ENCODE assay signal across 16 mouse cellular contexts in the genomic region with DNA sequence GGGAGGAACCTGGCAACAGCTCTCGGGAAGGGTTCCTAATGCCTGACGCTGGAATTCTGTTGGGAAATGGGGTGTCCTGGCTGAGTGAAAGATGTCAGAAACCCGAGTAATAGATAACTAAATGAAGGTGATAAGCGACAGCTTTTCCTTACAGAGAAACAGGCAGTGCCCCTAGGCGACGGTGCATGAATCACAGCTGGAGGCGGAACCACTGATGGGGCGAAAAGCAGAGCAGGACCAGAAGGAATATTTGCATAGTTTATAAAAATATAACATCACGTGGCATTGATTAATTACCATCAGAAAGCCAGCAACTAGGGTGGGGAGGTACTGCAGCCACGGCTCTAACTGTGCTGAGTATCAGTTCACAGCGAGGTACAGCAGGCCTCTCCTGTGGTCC.
DNase-seq lines count a peak whose midpoint lies in the region; ATAC-seq and TF ChIP-seq lines count a peak whose summit lies in the region.
"Had no signal": no experiment of that assay in that cellular context is flagged by ENCODE, and none has a peak within 500 bp of the region (broad histone marks: within the 10 kb centered on the region; RNA-seq: fewer than 3 reads in every experiment).

No protein-coding gene starts in this region.

- intact Hi-C loops in heart, postnatal 10 days (cut with DNase I): no loop called here

- H3K36me3 ChIP-seq in heart, embryonic 16.5 days (ENCODE audit: control insufficient read depth, insufficient read depth): no peaks in the 10 kb centered on the region
- H3K36me3 ChIP-seq in embryonic facial prominence, embryonic 11.5 days (replicated peaks; ENCODE audit: control insufficient read depth, insufficient read depth, low read depth, low read length): no peaks in the 10 kb centered on the region
- no peaks in the 10 kb centered on the region; the same call in 1 of the 2 replicates for H3K36me3 ChIP-seq in limb, embryonic 15.5 days
- H3K36me3 ChIP-seq in liver, postnatal 0 days (replicated peaks; ENCODE audit: insufficient read depth, low read length): no peaks in the 10 kb centered on the region

- no peak for TF ChIP-seq CTCF in liver, postnatal 0 days (IDR thresholded peaks at IDR 0.05; ENCODE audit: low read depth)

- peaks cover 59% of the 10 kb centered on the region for H3K4me1 ChIP-seq in heart, embryonic 16.5 days (ENCODE audit: control insufficient read depth, insufficient read depth, low read length)
- H3K4me1 ChIP-seq in embryonic facial prominence, embryonic 11.5 days (ENCODE audit: control insufficient read depth, insufficient read depth, low read length): peaks cover 18% of the 10 kb centered on the region
- H3K4me1 ChIP-seq in limb, embryonic 15.5 days: peaks cover 72% of the 10 kb centered on the region
- H3K4me1 ChIP-seq in liver, postnatal 0 days (ENCODE audit: insufficient read depth): peaks cover 15% of the 10 kb centered on the region

- no peaks in the 10 kb centered on the region for H3K9me3 ChIP-seq in heart, embryonic 16.5 days (replicated peaks; ENCODE audit: control insufficient read depth, low read length)
- no peaks in the 10 kb centered on the region for H3K9me3 ChIP-seq in embryonic facial prominence, embryonic 11.5 days (replicated peaks; ENCODE audit: control insufficient read depth, low read length)
- H3K9me3 ChIP-seq in limb, embryonic 15.5 days: no peaks in the 10 kb centered on the region
- no peaks in the 10 kb centered on the region for H3K9me3 ChIP-seq in liver, postnatal 0 days (ENCODE audit: low read length)
- H3K9me3 ChIP-seq: kidney, embryonic 15.5 days; midbrain, embryonic 12.5 days had no signal

- TF ChIP-seq EP300 in liver, postnatal 0 days (IDR thresholded peaks at IDR 0.05; ENCODE audit: low read depth): no peak

- no peak for DNase-seq in heart, postnatal 10 days
- DNase-seq in A20 (ENCODE audit: low read depth, low spot score): peak; percentile 91
- no peak for DNase-seq in embryonic facial prominence, embryonic 11.5 days (ENCODE audit: low spot score)
- DNase-seq in liver, postnatal 0 days: no peak
- no peak for DNase-seq in testis, postnatal 14 days (ENCODE audit: low spot score)
- no peak for DNase-seq in kidney, adult 9 months
- DNase-seq: cerebellum, adult 2 months; gastrocnemius, postnatal 10 days; heart, postnatal 14 days; thymus, postnatal 4 days had no signal

- no peak overlapping the region for H3K4me2 ChIP-seq in heart, embryonic 16.5 days (ENCODE audit: low read depth, low read length)
- H3K4me2 ChIP-seq in embryonic facial prominence, embryonic 11.5 days (ENCODE audit: low read depth, low read length): no peak overlapping the region
- H3K4me2 ChIP-seq in limb, embryonic 15.5 days: no peak overlapping the region
- H3K4me2 ChIP-seq in liver, postnatal 0 days (ENCODE audit: low read depth, low read length): no peak overlapping the region
- H3K4me2 ChIP-seq: kidney, embryonic 15.5 days; midbrain, embryonic 12.5 days had no signal

- H3K27ac ChIP-seq in heart, embryonic 16.5 days (ENCODE audit: low read length): 0 out of 2 replicates have a peak overlapping the region, but pooled peaks have one; percentile 13
- 0 out of 2 replicates have a peak overlapping the region, but pooled peaks have one; percentile 17 for H3K27ac ChIP-seq in embryonic facial prominence, embryonic 11.5 days (replicated peaks; ENCODE audit: low read depth, low read length)
- H3K27ac ChIP-seq in limb, embryonic 15.5 days: peak overlapping the region; percentile 22; the same call in 1 of the 2 replicates
- no peak overlapping the region for H3K27ac ChIP-seq in liver, postnatal 0 days (ENCODE audit: low read depth)
- H3K27ac ChIP-seq: liver, embryonic 14.5 days had no signal

- no peak overlapping the region for H3K4me3 ChIP-seq in heart, embryonic 16.5 days (ENCODE audit: low read length)
- no peak overlapping the region for H3K4me3 ChIP-seq in embryonic facial prominence, embryonic 11.5 days (ENCODE audit: low read depth, low read length)
- H3K4me3 ChIP-seq in limb, embryonic 15.5 days: no peak overlapping the region
- H3K4me3 ChIP-seq in liver, postnatal 0 days (ENCODE audit: low read depth, low read length): no peak overlapping the region
- H3K4me3 ChIP-seq: erythroblast, embryonic 14.5 days; kidney, embryonic 15.5 days; midbrain, embryonic 12.5 days had no signal

- 50% methylated on average over 11 of the region's 11 CpGs for WGBS in heart, embryonic 16.5 days
- WGBS in embryonic facial prominence, embryonic 11.5 days: 54% methylated on average over 11 of the region's 11 CpGs
- 50% methylated on average over 11 of the region's 11 CpGs for WGBS in limb, embryonic 15.5 days
- WGBS in liver, postnatal 0 days (ENCODE audit: insufficient replicate concordance): 70% methylated on average over 11 of the region's 11 CpGs

- no peaks in the 10 kb centered on the region for H3K27me3 ChIP-seq in heart, embryonic 16.5 days (ENCODE audit: control insufficient read depth, insufficient read depth, low read length)
- no peaks in the 10 kb centered on the region for H3K27me3 ChIP-seq in embryonic facial prominence, embryonic 11.5 days (ENCODE audit: control insufficient read depth, insufficient read depth, low read length)
- H3K27me3 ChIP-seq in limb, embryonic 15.5 days: no peaks in the 10 kb centered on the region
- no peaks in the 10 kb centered on the region for H3K27me3 ChIP-seq in liver, postnatal 0 days (ENCODE audit: insufficient read depth, low read length)
- H3K27me3 ChIP-seq: kidney, embryonic 15.5 days had no signal

- H3K9ac ChIP-seq in heart, embryonic 16.5 days (ENCODE audit: low read length): no peak overlapping the region
- H3K9ac ChIP-seq in embryonic facial prominence, embryonic 11.5 days (replicated peaks; ENCODE audit: low read length): no peak overlapping the region
- no peak overlapping the region for H3K9ac ChIP-seq in limb, embryonic 15.5 days
- H3K9ac ChIP-seq in liver, postnatal 0 days (replicated peaks): no peak overlapping the region
- H3K9ac ChIP-seq: kidney, embryonic 15.5 days; liver, embryonic 14.5 days; midbrain, embryonic 12.5 days had no signal

- ATAC-seq in heart, embryonic 16.5 days (replicated peaks; ENCODE audit: extremely low read depth, insufficient read depth, low FRiP score): no peak
- no peak for ATAC-seq in embryonic facial prominence, embryonic 11.5 days (replicated peaks; ENCODE audit: insufficient number of reproducible peaks, low FRiP score, low TSS enrichment, low read depth)
- no peak for ATAC-seq in limb, embryonic 15.5 days (ENCODE audit: insufficient number of reproducible peaks, low FRiP score, low TSS enrichment, low read depth)
- no peak for ATAC-seq in liver, postnatal 0 days
